Mouse (Mus musculus): Measurements from ENCODE around the gene Kansl1. TPM values are rescaled to one million over a fixed set of nuclear protein-coding genes. Genes with fewer than 3 reads are reported as not detected.

Kansl1 gene
- polyA plus RNA-seq, 1 experiment = not detected

DNA sequence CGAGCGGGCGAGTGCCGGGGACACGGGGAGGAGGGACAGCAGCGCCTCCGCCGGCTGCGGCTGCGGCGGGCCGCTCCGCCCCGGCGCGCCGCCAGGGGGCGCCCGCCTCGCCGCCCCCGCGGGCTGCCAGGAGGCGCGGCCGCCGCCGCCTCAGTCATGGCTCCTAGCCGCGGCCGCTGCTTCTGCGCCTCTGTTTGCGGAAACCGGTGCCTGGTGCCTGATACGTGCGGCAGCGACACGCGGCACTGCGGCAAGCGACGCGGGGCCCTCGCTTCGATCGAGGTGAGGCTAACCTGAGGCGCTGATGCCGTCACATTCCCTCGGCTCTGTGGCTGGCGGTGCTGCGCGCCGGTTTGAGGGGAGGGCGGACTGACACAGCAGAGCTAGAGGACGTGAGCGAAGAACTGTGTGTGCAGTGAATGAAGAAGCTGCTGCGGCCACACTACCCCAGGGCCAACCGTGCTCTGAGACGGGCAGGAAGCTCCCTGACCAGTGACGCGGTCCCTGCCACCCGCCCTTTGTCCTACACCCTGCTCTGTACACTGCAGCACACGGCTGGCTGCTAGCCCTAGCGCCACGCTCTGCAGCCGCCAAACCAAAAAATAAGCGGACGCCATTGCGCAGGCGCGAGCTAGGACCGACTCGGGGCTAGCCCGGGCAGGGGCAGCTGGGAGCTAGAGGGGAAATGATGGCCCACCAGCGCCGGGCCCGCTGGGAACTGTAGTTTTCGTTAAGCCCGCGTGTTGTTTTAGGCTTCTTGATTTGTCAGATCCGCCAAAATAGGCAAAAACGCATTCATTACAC lies 26.1 kb downstream of the Kansl1 start:
- TF ChIP-seq POLR2A (IDR thresholded peaks at IDR 0.05; ENCODE audit: insufficient read depth, low read depth, low read length) = peak; percentile 77
- TF ChIP-seq CTCF (IDR thresholded peaks at IDR 0.05; ENCODE audit: insufficient read depth, low read depth, low read length) = no peak; the same call in 1 of the 2 replicates
- peak overlapping the region; percentile 92 for H3K27ac ChIP-seq (ENCODE audit: insufficient read depth, low read depth, low read length)
- WGBS = under 1% methylated on average over 79 of the region's 82 CpGs
- H3K4me3 ChIP-seq (ENCODE audit: insufficient read depth, low read depth, low read length) = peak overlapping the region; percentile 59
- H3K4me1 ChIP-seq (ENCODE audit: control insufficient read depth, insufficient read depth, low read length) = no peaks in the 10 kb centered on the region

DNA sequence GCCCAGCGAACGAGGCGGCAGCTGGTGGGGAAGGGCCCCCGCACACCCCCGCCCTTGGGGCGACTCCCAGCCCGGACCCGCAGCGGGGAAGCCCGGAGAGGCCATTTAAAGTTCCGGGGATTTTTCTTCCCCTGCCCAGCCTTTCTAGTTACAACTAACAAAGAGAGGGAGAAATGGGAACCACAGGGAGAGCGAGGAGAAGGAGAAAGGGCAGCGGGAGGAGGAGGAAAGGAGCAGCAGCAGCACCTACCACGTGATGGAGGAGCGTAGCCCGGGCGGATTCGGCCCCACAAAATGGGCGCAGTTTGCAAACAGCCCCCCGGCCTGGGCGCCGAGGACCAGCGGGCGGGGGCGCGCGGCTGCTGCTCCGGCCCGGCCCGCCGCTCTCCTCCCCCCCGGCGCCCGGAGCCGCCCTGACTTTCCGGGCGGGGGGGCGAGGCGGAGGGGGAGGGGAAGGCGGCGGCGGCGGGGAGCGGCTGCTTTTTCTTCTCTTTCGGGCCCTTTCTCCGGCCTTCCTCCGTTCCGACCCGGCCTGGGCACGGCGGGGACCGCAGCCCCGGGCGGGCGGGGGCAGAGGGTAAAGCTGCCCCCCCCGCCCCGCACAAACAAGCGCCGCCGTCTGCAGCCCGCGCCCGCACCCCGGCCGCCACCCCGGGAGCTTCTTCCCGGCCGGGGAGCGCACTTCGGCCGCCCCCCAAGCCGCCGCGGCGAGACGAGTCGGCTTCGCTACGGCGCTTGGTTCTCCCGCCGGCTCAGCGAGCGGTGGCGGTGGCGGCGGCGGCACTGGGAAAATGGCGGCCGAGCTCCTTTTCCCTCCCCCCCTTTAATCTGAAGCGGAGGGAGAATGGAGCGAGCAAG lies 27.0 kb downstream of the Kansl1 start:
- peak overlapping the region; percentile 92 for H3K27ac ChIP-seq (ENCODE audit: insufficient read depth, low read depth, low read length)
- no peaks in the 10 kb centered on the region for H3K4me1 ChIP-seq (ENCODE audit: control insufficient read depth, insufficient read depth, low read length)
- H3K4me3 ChIP-seq (ENCODE audit: insufficient read depth, low read depth, low read length) = peak overlapping the region; percentile 59
- TF ChIP-seq POLR2A (IDR thresholded peaks at IDR 0.05; ENCODE audit: insufficient read depth, low read depth, low read length) = no peak; the same call in 1 of the 2 replicates
- TF ChIP-seq CTCF (IDR thresholded peaks at IDR 0.05; ENCODE audit: insufficient read depth, low read depth, low read length) = no peak
- WGBS = under 1% methylated on average over 73 of the region's 92 CpGs

- peak overlapping the region; percentile 92 for H3K27ac ChIP-seq (ENCODE audit: insufficient read depth, low read depth, low read length)
- H3K4me1 ChIP-seq (ENCODE audit: control insufficient read depth, insufficient read depth, low read length) = no peaks in the 10 kb centered on the region
- under 1% methylated on average over 20 of the region's 20 CpGs for WGBS
- peak overlapping the region; percentile 59 for H3K4me3 ChIP-seq (ENCODE audit: insufficient read depth, low read depth, low read length)
- no peak for TF ChIP-seq POLR2A (IDR thresholded peaks at IDR 0.05; ENCODE audit: insufficient read depth, low read depth, low read length)
- no peak for TF ChIP-seq CTCF (IDR thresholded peaks at IDR 0.05; ENCODE audit: insufficient read depth, low read depth, low read length)
These were observed 27.9 kb downstream of the Kansl1 start for GRCm38 (mm10) chr11:104440521-104441474.

DNA sequence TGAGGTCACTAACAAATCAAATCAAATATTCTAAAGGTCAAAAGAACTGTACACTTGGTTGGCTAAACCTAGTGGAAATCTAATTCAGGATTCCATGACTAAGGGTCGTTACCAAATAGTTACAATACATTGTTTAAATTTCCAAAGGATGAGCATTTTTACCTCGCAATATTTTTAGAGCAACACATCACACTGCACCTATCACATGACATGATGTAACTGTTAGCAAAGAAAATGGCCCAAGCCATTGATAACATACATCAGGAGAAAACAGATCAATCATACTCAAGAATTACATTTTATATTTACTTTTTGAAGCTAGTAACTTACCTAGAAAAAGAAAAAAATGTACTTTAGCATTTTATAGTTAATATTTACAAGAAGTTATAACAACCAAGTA lies 29.0 kb downstream of the Kansl1 start:
- TF ChIP-seq CTCF (IDR thresholded peaks at IDR 0.05; ENCODE audit: insufficient read depth, low read depth, low read length) = no peak
- TF ChIP-seq POLR2A (IDR thresholded peaks at IDR 0.05; ENCODE audit: insufficient read depth, low read depth, low read length) = no peak
- WGBS = 12% methylated on average over 2 of the region's 2 CpGs
- H3K27ac ChIP-seq (ENCODE audit: insufficient read depth, low read depth, low read length) = no peak overlapping the region
- no peaks in the 10 kb centered on the region for H3K4me1 ChIP-seq (ENCODE audit: control insufficient read depth, insufficient read depth, low read length)
- no peak overlapping the region for H3K4me3 ChIP-seq (ENCODE audit: insufficient read depth, low read depth, low read length)

DNA sequence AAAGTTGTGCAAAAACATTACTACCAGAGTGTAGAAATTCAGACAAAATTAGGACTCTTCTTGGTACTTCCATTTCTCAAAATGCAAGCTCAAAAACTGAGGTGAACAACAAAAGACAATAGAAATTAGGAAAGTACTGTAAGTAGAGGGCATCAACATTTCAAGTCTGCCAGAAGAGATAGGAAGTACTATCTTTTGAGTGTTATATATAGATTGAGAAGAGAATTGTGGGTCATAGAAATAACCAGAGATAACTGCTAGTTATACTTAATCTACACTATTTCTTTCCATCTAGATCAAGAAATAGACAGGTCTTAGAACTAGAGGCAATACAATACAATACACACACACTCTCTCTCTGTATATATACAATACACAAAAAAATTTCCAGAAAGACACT lies 30.2 kb downstream of the Kansl1 start:
- no peak overlapping the region for H3K4me3 ChIP-seq (ENCODE audit: insufficient read depth, low read depth, low read length)
- TF ChIP-seq CTCF (IDR thresholded peaks at IDR 0.05; ENCODE audit: insufficient read depth, low read depth, low read length) (no peak), POLR2A (IDR thresholded peaks at IDR 0.05; ENCODE audit: insufficient read depth, low read depth, low read length) (no peak)
- H3K27ac ChIP-seq (ENCODE audit: insufficient read depth, low read depth, low read length) = no peak overlapping the region

DNA sequence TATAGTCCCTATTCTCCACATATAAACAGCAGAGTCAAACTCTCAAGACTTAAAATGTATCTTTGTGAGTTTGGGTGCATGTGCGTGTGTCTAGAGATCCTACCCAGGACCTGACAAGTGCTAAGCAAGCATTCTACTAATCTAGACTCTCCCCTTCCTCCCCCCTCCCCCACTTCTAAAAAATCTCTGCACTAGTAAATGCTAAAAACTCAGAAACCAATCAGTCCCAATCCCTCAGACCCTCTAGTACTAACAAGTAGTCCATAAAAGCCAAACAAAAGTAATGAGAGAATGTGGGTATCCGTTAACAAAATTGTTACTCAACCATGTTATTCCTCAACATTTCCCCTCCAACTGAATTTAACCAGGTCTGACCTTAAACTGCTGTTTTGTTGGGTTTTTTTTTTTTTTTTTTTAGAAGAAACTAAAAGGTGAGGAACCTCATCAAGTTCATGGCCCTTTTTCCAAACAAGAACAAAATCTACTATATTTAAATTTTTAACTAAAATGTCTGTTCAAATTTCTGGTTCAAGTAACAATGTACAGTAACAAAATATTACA lies 32.2 kb downstream of the Kansl1 start:
- WGBS = 35% methylated on average over 2 of the region's 2 CpGs
- Histone ChIP-seq H3K4me1 (ENCODE audit: control insufficient read depth, insufficient read depth, low read length) (no peaks in the 10 kb centered on the region), H3K4me3 (ENCODE audit: insufficient read depth, low read depth, low read length) (no peak overlapping the region), H3K27ac (ENCODE audit: insufficient read depth, low read depth, low read length) (no peak overlapping the region)
- TF ChIP-seq POLR2A (IDR thresholded peaks at IDR 0.05; ENCODE audit: insufficient read depth, low read depth, low read length) = no peak

More for the DNA sequence above, 30.2 kb downstream of the Kansl1 start:
- no peaks in the 10 kb centered on the region for H3K4me1 ChIP-seq (ENCODE audit: control insufficient read depth, insufficient read depth, low read length)

- H3K27ac ChIP-seq (ENCODE audit: insufficient read depth, low read depth, low read length) = no peak overlapping the region
- TF ChIP-seq CTCF (IDR thresholded peaks at IDR 0.05; ENCODE audit: insufficient read depth, low read depth, low read length) (no peak), POLR2A (IDR thresholded peaks at IDR 0.05; ENCODE audit: insufficient read depth, low read depth, low read length) (no peak)
These were observed 32.9 kb downstream of the Kansl1 start for GRCm38 (mm10) chr11:104435753-104436152.

GRCm38 (mm10) chr11:104435141-104435540 lies 33.5 kb downstream of the Kansl1 start:
- WGBS = 70% methylated on average over 1 of the region's 1 CpGs
- no peak for TF ChIP-seq CTCF (IDR thresholded peaks at IDR 0.05; ENCODE audit: insufficient read depth, low read depth, low read length)
- no peak for TF ChIP-seq POLR2A (IDR thresholded peaks at IDR 0.05; ENCODE audit: insufficient read depth, low read depth, low read length)
- Histone ChIP-seq H3K4me1 (ENCODE audit: control insufficient read depth, insufficient read depth, low read length) (no peaks in the 10 kb centered on the region), H3K4me3 (ENCODE audit: insufficient read depth, low read depth, low read length) (no peak overlapping the region), H3K27ac (ENCODE audit: insufficient read depth, low read depth, low read length) (no peak overlapping the region)

More at GRCm38 (mm10) chr11:104435753-104436152, 32.9 kb downstream of the Kansl1 start:
- Histone ChIP-seq H3K4me3 (ENCODE audit: insufficient read depth, low read depth, low read length) (no peak overlapping the region), H3K4me1 (ENCODE audit: control insufficient read depth, insufficient read depth, low read length) (no peaks in the 10 kb centered on the region)
